Mouse (Mus musculus) layer of hippocampus, postnatal 14 days (tissue): ENCODE results near the gene Kif26a. TPM values are rescaled to one million over a fixed set of nuclear protein-coding genes. Genes with fewer than 3 reads are reported as not detected.

Source experiments
- DNase-seq, 2 experiments: peaks; one replicate each; pipeline ENCODE4 v3.0.0; 2021 to 2022; ENCODE audit warnings: low spot score in 2 of 2, mixed read lengths in 1 of 2
- total RNA-seq, 2 experiments: library from RNA; stranded (reverse); gene quantifications; 2 replicates each; pipeline ENCODE4 v1.2.3; 2021

The Kif26a gene
- total RNA-seq, 2 experiments from 2014 or later = 7.0 to 8.9 TPM

- peak in 1 of 2 experiments; percentile 14 for DNase-seq
Measured at GRCm38 (mm10) chr12:112130161-112130860, 15.7 kb upstream of the Kif26a start.

- no peak for DNase-seq
Measured at GRCm38 (mm10) chr12:112130957-112131356, 15.1 kb upstream of the Kif26a start.

DNA sequence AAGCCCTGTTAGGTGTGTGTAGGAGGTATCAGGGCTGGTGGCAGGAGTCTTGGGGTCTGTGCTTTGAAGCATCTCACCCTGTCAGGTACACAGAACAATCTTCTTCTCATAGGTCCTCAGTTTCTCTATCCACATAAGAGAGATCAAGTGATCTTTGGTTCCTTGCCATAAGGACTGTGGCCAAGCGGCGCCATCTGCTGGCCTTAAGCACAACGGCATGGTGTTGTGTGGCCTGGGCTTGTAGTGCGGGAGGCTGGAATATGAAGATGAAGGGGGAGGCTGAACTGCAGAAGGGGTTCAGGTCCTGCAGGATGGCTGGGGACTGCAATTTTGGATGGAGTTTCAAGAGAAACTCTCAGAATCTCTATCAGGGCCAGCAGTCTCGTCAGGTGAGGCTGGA lies 5.8 kb upstream of the Kif26a start:
- DNase-seq = peak in 1 of 2 experiments; percentile 51

- DNase-seq = no peak
Measured at GRCm38 (mm10) chr12:112140745-112141144, 5.3 kb upstream of the Kif26a start.

DNA sequence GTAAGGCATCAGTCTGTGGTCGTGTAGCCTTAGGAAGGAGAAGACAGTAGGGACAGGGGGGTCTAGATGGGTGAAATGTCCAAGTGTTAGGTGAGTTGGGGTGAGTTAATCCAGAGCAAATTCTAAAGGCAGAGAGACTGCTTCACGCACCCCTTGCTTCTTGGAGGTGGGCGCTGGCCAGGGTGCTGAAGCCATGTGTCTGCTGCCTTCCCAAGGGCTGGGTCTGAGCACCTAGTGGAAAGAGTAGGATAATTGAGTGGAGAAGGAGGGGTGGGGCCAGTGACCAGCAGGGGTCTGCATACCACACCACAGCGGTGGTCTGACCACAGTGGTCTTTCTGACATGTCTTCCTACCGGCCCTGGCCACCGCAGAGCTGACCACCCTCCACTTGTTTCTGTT lies 4.7 kb upstream of the Kif26a start:
- no peak for DNase-seq

DNA sequence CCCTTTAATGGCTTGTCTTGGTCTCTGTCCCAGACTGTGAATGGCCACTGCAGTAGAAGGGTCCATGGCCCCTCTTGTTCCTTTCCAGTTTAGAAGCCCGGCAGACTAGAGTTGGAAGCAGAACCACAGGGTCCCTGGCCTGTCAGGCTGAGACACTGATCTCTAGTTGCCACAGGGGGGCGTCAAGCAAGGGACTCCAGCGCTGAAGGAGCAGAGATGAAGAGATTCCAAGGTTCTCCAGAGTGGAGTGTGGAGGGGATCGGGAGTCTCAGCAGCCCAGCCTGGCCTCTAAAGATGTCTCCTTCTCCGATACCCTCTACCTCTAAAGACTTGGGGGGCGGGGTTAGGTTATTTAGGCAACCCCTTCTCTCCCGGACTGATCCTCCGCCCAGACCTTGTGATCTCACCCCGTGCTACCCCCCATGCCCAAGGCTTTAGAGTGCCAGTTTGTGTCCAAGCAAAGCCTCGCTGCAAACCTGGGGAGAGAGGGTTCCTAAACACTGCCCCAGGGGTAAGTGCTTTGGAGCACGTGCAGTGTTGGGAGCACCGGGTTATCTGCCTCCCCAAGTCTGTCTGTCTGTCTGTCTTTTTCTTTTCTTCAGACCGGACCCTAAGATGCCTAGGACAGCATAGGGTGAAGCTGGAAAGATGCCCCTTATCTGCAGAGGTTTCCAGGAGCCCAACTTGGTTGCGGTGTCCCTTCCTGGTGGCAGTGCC lies 2.7 kb upstream of the Kif26a start:
- DNase-seq = no peak

GRCm38 (mm10) chr12:112143833-112144201 lies 2.2 kb upstream of the Kif26a start:
- no peak for DNase-seq

DNA sequence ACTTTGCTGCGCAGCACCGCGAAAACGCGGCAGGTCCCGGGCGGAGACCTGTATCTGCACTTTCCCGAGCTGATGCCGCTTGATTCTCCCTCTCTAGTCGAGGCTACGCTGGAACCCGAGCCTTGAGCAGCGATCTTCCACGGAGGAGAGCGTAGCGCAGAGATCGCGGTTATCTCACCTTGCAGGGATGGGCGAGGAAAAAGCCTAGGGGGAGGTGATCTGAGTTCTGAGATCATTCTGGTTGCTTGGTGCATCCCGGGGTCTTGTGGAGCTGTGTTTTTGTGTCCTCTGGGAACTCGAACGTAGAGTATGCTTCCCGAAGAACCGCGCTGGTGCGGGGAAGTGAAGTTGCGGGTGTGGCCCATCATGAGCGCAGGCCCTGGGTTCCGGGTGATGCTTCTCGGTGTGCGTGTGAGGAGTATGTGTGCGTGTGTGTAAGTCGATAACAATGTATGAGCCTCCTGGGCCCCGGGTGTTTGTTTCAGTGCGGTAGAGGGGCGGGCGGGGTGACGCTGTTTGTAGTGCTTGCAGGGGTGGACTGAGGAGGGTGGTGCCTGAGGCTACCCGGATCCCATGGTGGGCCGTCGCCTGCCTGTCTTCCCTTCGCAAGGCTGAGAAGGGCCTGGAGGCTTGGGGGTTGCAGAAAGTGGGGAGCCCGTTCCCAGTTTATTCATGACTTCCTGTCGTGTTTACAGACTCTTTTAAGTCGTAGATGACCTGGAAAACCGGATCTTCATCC lies 1.5 kb upstream of the Kif26a start:
- DNase-seq = no peak

DNA sequence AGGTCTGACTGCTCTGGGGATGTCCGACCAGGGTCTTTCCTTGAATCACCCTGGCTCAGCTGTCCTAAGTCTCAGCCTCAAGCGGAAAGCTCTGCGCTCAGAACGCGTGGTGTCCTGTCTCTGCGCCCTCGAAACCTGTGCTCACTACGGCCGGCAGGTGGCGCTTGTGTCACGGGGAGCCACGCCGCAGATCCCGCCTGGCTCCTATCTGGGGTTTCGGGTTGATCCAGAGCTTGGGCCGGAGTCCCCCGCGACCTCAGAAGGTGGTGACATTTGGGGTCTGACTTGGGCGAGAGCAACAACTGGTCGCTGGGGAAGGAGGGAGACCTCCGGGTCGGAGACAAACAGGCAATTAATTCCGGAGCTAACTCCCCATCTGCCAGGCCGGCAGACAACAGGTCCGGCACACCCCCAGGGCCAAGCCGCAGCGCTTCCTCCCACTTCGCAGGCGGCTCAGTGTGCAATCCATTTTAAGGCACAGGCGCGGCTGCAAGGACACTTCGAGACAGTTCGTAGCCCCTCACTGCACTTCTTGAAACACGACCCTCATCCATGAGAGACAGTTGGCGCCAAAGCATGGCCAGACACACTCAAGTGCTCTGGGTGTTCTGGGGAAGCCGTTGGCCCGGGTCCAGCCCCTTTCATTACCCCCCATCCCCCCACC lies 665 bp upstream of the Kif26a start:
- DNase-seq = peak; percentile 83 to 85

DNA sequence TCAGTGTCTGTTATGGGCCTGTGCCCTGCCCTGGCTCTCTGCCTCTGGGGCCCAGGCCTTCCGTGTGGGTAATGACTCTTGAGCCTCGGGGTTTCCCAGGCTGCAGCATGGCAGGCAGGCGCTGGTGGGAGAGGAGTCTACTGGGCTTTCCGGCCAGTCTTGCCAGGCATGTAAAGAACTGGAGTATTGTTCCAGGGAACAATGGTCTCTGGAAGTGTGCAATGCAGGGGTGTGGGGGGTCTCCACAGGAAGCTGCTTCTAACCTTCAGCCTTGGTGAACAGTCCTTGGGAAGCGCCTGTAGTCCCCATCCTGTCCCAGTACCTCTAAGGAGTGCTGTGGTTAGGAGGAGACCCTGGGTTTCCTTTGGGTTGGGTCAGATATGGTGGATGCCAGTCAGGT lies 1.4 kb downstream of the Kif26a start:
- DNase-seq = no peak

DNA sequence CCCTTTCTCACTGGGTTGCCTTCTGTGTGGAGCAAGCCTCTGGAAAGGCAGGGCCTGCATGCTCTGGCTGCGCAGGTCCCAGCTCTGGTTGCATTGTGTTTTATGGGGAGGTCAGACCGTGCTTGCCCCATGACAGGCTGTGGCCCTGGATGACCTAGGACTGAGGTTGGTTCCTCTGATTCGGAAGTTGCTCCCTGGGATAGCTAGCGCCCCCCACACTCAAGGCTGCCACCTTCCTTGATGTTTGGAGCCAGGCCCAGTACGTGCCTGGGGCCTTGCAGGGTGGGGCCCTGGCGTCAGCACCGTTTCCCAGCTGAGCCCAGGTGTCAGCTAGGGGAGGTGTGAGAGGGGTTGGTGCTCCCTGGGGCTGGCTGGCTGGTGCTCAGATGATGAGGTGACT lies 4.0 kb downstream of the Kif26a start:
- no peak for DNase-seq

DNA sequence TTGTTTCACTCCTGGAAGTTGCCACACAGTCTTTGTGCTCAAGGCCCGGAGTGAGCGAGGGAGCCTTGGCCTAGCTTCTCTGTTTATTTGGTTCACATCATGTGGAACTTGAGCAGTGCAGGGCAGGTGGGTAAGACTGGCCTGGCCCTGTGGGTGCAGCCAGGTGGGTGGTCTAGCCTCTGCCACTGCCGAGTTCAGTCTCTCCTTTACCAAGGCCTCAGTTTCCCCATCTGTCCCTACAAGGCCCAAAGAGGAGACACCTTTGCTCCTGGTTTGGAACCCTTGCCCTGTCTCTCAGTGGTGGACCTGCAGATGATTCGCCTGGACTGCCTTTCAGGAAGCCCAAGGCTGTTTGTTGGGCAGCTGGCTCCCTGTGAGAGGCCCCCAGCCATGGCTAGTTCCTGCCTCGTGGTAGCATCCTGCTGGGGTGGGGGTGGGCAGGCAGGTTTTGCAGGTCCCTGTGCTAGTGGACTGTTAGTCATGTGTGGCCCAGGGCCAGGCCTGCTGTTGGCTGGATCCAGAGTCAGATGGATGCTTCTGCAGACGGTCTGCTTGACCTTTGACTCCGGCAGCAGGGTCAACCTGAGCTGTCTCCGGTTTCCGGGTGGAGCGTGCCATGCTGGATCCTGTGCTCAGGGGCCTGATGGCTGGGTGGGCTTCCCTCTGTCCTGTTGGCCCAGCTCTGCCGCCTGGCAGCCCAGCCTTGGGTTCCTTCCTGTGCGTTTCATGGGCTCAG lies 5.4 kb downstream of the Kif26a start:
- DNase-seq = no peak

DNA sequence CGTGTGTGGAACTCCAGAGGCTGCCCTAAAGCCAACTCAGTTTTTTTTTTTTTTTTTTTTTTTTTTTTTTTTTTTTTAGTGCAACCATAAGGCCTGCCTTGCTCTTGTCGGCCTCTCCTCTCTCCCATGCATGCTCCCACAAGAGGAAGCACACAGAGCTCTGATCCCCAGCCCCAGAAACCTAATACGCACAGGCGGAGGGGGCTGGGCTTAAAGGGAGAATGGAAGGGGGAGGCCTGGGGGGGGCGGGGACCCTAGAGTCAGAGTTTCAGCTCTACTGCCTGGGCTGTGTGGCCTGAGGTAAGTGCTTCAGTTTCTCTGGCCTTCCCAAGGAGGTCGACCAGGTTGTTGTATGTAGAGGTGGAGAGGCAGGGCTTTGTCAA lies 6.0 kb downstream of the Kif26a start:
- no peak for DNase-seq

DNA sequence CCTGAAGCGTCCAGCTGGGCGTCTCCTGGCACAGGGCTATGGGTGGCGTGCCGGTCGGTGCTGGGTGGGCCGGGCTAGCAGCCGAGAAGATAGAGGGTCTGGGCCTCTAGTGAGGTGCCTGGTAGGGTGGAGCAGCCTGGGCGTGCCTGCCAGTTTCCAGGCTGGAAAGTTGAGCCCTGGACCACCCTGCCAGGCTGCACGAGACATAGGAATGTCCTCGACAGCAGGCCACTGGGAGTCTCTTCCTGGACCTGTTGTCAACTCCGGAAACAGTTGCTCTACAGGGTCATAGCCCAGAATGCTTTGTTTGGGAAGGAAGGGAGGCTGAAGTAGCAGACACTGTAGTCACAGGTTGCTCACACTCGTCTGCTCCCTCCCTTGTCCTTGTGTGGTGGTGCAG lies 7.6 kb downstream of the Kif26a start:
- DNase-seq = no peak

GRCm38 (mm10) chr12:112154476-112154875 lies 8.5 kb downstream of the Kif26a start:
- no peak for DNase-seq

DNA sequence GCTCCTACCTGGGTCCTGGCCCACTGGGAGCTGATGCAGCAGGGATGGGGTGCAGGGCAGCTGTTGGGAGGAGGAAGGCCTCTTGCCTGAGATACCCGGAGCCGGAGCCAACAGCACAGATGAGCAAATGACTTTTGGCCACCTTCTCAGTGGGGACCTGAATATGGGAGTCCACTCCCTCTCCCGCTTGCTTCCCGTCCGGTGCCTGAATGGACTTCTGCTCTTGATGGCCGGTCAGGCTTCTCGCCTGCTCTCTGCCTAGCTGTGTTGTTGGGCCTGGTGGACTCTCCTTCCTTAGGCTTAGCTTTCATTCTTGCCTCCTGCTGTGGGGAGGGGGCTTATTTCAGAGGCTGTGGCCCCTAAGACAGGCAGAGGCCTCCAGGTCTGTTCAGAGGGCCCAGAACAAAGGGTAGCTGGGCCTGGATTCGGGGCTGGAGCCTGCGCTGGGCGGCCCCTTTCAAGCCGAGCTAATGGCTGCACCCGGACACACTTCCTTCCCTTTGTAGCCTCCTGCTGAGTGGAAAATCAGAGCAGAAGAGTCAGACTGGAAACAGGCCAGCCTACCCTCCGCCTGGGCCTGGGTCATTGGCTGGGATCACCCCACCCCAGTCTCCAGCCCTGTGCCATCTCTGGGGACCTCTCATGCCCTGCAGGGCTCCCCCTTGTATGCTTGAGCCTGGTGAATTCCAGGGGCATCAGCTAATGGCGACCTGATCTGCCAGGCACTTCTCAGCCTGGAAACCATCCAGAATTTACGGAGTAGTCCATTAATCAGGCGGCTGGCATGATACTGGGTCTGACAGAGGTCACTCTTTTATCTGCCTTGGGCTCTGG lies 9.4 kb downstream of the Kif26a start:
- no peak for DNase-seq

DNA sequence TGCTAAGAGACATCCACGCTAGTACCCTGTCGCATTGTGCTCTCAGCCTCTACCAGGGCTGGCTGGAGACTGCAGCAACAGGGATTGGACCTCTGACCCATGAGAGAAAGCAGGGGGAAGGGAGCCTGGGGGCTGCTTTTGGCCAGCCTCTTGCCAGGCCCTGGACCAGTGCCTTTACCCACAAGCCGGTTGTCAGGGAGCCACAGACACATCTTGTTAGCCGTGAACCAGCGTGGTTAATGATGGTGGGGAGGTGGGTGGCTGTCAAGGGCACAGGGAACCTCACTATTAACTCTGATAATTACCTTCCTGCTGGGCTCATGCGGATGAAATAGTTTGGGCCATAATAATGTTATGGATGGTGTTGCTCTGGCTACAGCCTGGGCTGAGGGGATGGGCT lies 10.8 kb downstream of the Kif26a start:
- no peak for DNase-seq

- no peak for DNase-seq
Measured at GRCm38 (mm10) chr12:112158246-112158645, 12.2 kb downstream of the Kif26a start.

GRCm38 (mm10) chr12:112158784-112159183 lies 12.8 kb downstream of the Kif26a start:
- DNase-seq = no peak
